Mouse (Mus musculus) embryonic stem cell, embryonic (primary cell): ENCODE data around the gene Lsamp.

ENCODE experiments used
- CTCF ChIA-PET, 4 experiments: fragments of 300-600 bp in 2 of 4; fragments of 350-600 bp in 2 of 4; sonication (Branson Sonifier 250); formaldehyde crosslinking; loops; one replicate each; lab custom pipeline; 2022; ENCODE audit warnings: inconsistent platforms in 2 of 4; lab: Charles Lee
- POLR2A ChIA-PET, 4 experiments: fragments of 300-600 bp in 2 of 4; fragments of 350-600 bp in 2 of 4; sonication (Branson Sonifier 250); formaldehyde crosslinking; loops; one replicate each; lab custom pipeline; 2022; ENCODE audit warnings: antibody characterized with exemption in 4 of 4, inconsistent platforms in 1 of 4; lab: Charles Lee

Lsamp gene

GRCm38 (mm10) chr16:40438876-40439275, 454.7 kb downstream of the Lsamp start:
- CTCF ChIA-PET: no interaction called here
- POLR2A ChIA-PET: no interaction called here

GRCm38 (mm10) chr16:40446587-40446986, 462.4 kb downstream of the Lsamp start:
- ChIA-PET CTCF (interaction anchor here in 1 of 4 experiments (0.5 kb wide), 1 partner anchor 1896 kb away, joined by 5 read pairs; no protein-coding TSS in a partner anchor), POLR2A (no interaction called here)

- ChIA-PET CTCF (no interaction called here), POLR2A (interaction anchor here in 1 of 4 experiments (0.5 kb wide), 1 partner anchor 85 kb away, joined by 3 read pairs; no protein-coding TSS in a partner anchor)
Observed at GRCm38 (mm10) chr16:40463411-40464058, 479.4 kb downstream of the Lsamp start.

- ChIA-PET POLR2A (no interaction called here), CTCF (no interaction called here)
Observed at GRCm38 (mm10) chr16:40466596-40466995, 482.4 kb downstream of the Lsamp start.

- ChIA-PET POLR2A (no interaction called here), CTCF (interaction anchor here in 1 of 4 experiments (0.5 kb wide), 1 partner anchor 1565 kb away, joined by 3 read pairs; no protein-coding TSS in a partner anchor)
Observed at GRCm38 (mm10) chr16:40470946-40471345, 486.8 kb downstream of the Lsamp start.

- POLR2A ChIA-PET: interaction anchor here in 1 of 4 experiments (0.6 to 1.0 kb wide), 2 partner anchors 9 to 410 kb away, joined by 3 read pairs; no protein-coding TSS in a partner anchor
- CTCF ChIA-PET: no interaction called here
Observed at GRCm38 (mm10) chr16:40471967-40472366, 487.8 kb downstream of the Lsamp start.

GRCm38 (mm10) chr16:40491606-40492005, 507.4 kb downstream of the Lsamp start:
- ChIA-PET POLR2A (interaction anchor here in 1 of 4 experiments (0.6 kb wide), 1 partner anchor 686 kb away, joined by 3 read pairs; no protein-coding TSS in a partner anchor), CTCF (no interaction called here)

- ChIA-PET POLR2A (no interaction called here), CTCF (no interaction called here)
Observed at GRCm38 (mm10) chr16:40504262-40504960, 520.2 kb downstream of the Lsamp start.

GRCm38 (mm10) chr16:40509146-40510030, 525.2 kb downstream of the Lsamp start:
- ChIA-PET CTCF (no interaction called here), POLR2A (interaction anchor here in 1 of 4 experiments (0.7 kb wide), 1 partner anchor 14 kb away, joined by 3 read pairs; no protein-coding TSS in a partner anchor)

GRCm38 (mm10) chr16:40536754-40537153, 552.6 kb downstream of the Lsamp start:
- CTCF ChIA-PET: interaction anchor here in 1 of 4 experiments (0.7 kb wide), 1 partner anchor 18 kb away, joined by 4 read pairs; no protein-coding TSS in a partner anchor
- POLR2A ChIA-PET: no interaction called here

GRCm38 (mm10) chr16:40549663-40550062, 565.5 kb downstream of the Lsamp start:
- ChIA-PET CTCF (no interaction called here), POLR2A (no interaction called here)

- ChIA-PET CTCF (interaction anchor here in 1 of 4 experiments (0.6 kb wide), 1 partner anchor 19 kb away, joined by 4 read pairs; no protein-coding TSS in a partner anchor), POLR2A (no interaction called here)
Observed at GRCm38 (mm10) chr16:40555608-40556007, 571.4 kb downstream of the Lsamp start.

- ChIA-PET POLR2A (no interaction called here), CTCF (no interaction called here)
Observed at GRCm38 (mm10) chr16:40557680-40558249, 573.6 kb downstream of the Lsamp start.

GRCm38 (mm10) chr16:40567431-40567941, 583.3 kb downstream of the Lsamp start:
- POLR2A ChIA-PET: interaction anchor here in 2 of 4 experiments (0.5 to 0.6 kb wide), 2 partner anchors 30 to 89 kb away, joined by 3 to 5 read pairs; no protein-coding TSS in a partner anchor
- CTCF ChIA-PET: interaction anchor here in 1 of 4 experiments (0.6 kb wide), 1 partner anchor 107 kb away, joined by 8 read pairs; no protein-coding TSS in a partner anchor

- CTCF ChIA-PET: no interaction called here
- POLR2A ChIA-PET: no interaction called here
Observed at GRCm38 (mm10) chr16:40572085-40572745, 588.1 kb downstream of the Lsamp start.

- ChIA-PET POLR2A (no interaction called here), CTCF (interaction anchor here in 2 of 4 experiments (0.5 to 1.0 kb wide), 2 partner anchors 23 to 209 kb away, joined by 3 to 4 read pairs; no protein-coding TSS in a partner anchor)
Observed at GRCm38 (mm10) chr16:40582076-40582475, 597.9 kb downstream of the Lsamp start.

GRCm38 (mm10) chr16:40593161-40593560, 609.0 kb downstream of the Lsamp start:
- ChIA-PET POLR2A (no interaction called here), CTCF (no interaction called here)
